Mouse (Mus musculus) inflammation-experienced regulatory T-cells, adult 16 weeks (primary cell): ENCODE results near the gene Ncf4. TPM values are rescaled to one million over a fixed set of nuclear protein-coding genes. Genes with fewer than 3 reads are reported as not detected.

Experiments used
- polyA plus RNA-seq: library from polyadenylated mRNA; unstranded; fragments of 100-300 nt; shearing (Covaris generic); gene quantifications from one replicate; pipeline ENCODE4 v1.2.1, GENCODE M21; 2017

Ncf4 gene
- 251 TPM for polyA plus RNA-seq

GRCm38 (mm10) chr15:78244695-78245492 is at the start of gene Ncf4:
Ncf4 (plus strand) TSS chr15:78244801.

GRCm38 (mm10) chr15:78206312-78206711 is 38.3 kb upstream of the Ncf4 start, which contains the start of gene Pvalb:
Pvalb (minus strand) TSS chr15:78206400.

GRCm38 (mm10) chr15:78305341-78305933 is 60.8 kb downstream of the Ncf4 start, which contains the start of gene Csf2rb2:
Csf2rb2 (minus strand) TSS chr15:78305721.

Other genes with a start within 250 kb of the Ncf4 start
- not detected for gene Cacng2, start 124.8 kb upstream of the Ncf4 start, polyA plus RNA-seq
- gene Ift27, start 70.7 kb upstream of the Ncf4 start, polyA plus RNA-seq = 73.9 TPM
- gene Pvalb, start 38.4 kb upstream of the Ncf4 start, polyA plus RNA-seq = not detected
- 0.16 TPM for gene Csf2rb2, start 60.9 kb downstream of the Ncf4 start, polyA plus RNA-seq
- gene Csf2rb, start 81.0 kb downstream of the Ncf4 start, polyA plus RNA-seq = 0.44 TPM
- gene Tex33, start 151.1 kb downstream of the Ncf4 start, polyA plus RNA-seq = not detected
- 1.4 TPM for gene Tst, start 161.1 kb downstream of the Ncf4 start, polyA plus RNA-seq
- gene Mpst, start 161.6 kb downstream of the Ncf4 start, polyA plus RNA-seq = 4.0 TPM
- 40.7 TPM for gene Kctd17, start 183.8 kb downstream of the Ncf4 start, polyA plus RNA-seq
- not detected for gene Tmprss6, start 223.8 kb downstream of the Ncf4 start, polyA plus RNA-seq